8 mouse cellular contexts compared by ENCODE assay signal in the genomic region with DNA sequence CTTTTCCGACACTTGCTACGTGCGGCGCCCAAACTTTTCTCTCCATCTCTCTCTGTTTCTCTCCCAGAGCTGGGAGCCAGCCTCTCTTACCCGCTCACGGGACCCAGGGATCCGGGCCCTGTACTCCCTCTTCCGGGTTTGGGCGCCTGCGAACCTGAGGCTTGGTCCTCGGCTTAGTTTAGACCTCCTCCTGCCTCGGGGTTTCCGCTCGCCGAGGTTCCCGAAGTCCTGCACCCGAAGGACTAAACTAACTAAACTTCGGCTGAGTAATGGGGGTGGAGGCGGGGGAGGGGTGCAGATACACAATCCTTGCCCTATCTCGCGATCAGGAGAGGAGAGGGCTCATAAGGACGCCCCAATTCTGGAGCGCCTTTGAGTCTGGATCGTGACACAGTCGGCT. TPM values are rescaled to one million over a fixed set of nuclear protein-coding genes. Genes with fewer than 3 reads are reported as not detected.
A peak's percentile ranks its signal among the peaks of the same experiment; 100 is the strongest.
DNase-seq lines count a peak whose midpoint lies in the region; ATAC-seq lines count a peak whose summit lies in the region.

A gene (minus strand): TSS at position 223 of the 400 bp plus-strand sequence.

- H3K9me3 ChIP-seq in heart, embryonic 16.5 days (replicated peaks; ENCODE audit: control insufficient read depth, low read length): no peaks in the 10 kb centered on the region
- no peaks in the 10 kb centered on the region for H3K9me3 ChIP-seq in midbrain, embryonic 16.5 days (replicated peaks; ENCODE audit: control insufficient read depth, low read length, poor library complexity, severe bottlenecking)

- peak within 1 kb of the TSS; percentile 96 for H3K4me2 ChIP-seq in heart, embryonic 16.5 days (ENCODE audit: low read depth, low read length)
- H3K4me2 ChIP-seq in midbrain, embryonic 16.5 days (ENCODE audit: low read length): peak within 1 kb of the TSS; percentile 77

- ATAC-seq in heart, embryonic 16.5 days (replicated peaks; ENCODE audit: extremely low read depth, insufficient read depth, low FRiP score): no peak
- 0 out of 2 replicates have a peak, but pooled peaks have one; percentile 3 for ATAC-seq in midbrain, embryonic 16.5 days

- H3K9ac ChIP-seq in heart, embryonic 16.5 days (ENCODE audit: low read length): peak within 1 kb of the TSS; percentile 75
- peak within 1 kb of the TSS; percentile 54 for H3K9ac ChIP-seq in midbrain, embryonic 16.5 days (ENCODE audit: low read depth, low read length)

- H3K27ac ChIP-seq in heart, embryonic 16.5 days (ENCODE audit: low read length): peak within 1 kb of the TSS; percentile 69
- peak within 1 kb of the TSS; percentile 71 for H3K27ac ChIP-seq in midbrain, embryonic 16.5 days (ENCODE audit: low read length)

- WGBS in heart, embryonic 16.5 days: 0% methylated on average over 25 of the region's 25 CpGs
- under 1% methylated on average over 25 of the region's 25 CpGs for WGBS in midbrain, embryonic 16.5 days

- H3K4me3 ChIP-seq in heart, embryonic 16.5 days (ENCODE audit: low read length): peak within 1 kb of the TSS; percentile 68
- H3K4me3 ChIP-seq in midbrain, embryonic 16.5 days (ENCODE audit: low read depth, low read length): peak within 1 kb of the TSS; percentile 50

- no peaks in the 10 kb centered on the region for H3K36me3 ChIP-seq in heart, embryonic 16.5 days (ENCODE audit: control insufficient read depth, insufficient read depth)
- no peaks in the 10 kb centered on the region for H3K36me3 ChIP-seq in midbrain, embryonic 16.5 days (ENCODE audit: control insufficient read depth, insufficient read depth, low read length)

- H3K27me3 ChIP-seq in heart, embryonic 16.5 days (ENCODE audit: control insufficient read depth, insufficient read depth, low read length): peaks cover 64% of the 10 kb centered on the region
- peaks cover 22% of the 10 kb centered on the region for H3K27me3 ChIP-seq in midbrain, embryonic 16.5 days (ENCODE audit: control insufficient read depth, insufficient read depth, low read depth, low read length)

- peaks cover 12% of the 10 kb centered on the region for H3K4me1 ChIP-seq in heart, embryonic 16.5 days (ENCODE audit: control insufficient read depth, insufficient read depth, low read length)
- H3K4me1 ChIP-seq in midbrain, embryonic 16.5 days (ENCODE audit: control insufficient read depth, insufficient read depth, low read length): peaks cover 23% of the 10 kb centered on the region

- DNase-seq in embryo, embryonic 10 days (ENCODE audit: low spot score): peak; percentile 57
- DNase-seq in embryo, embryonic 9.5 days (ENCODE audit: extremely low spot score): no peak
- peak; percentile 78 for DNase-seq in ES-CJ7 (ENCODE audit: low read depth, low spot score)
- no peak for DNase-seq in layer of hippocampus, postnatal 14 days (ENCODE audit: low spot score in 2 of 2)
- DNase-seq in c-Kit-positive CD71-positive TER-119-positive erythroid progenitor cells, embryonic 14.5 days (ENCODE audit: low spot score): no peak
- DNase-seq in urinary bladder, adult 2 months (ENCODE audit: low spot score): no peak

RNA-seq across cellular contexts. Expression of the gene that starts here (rescaled TPM):
- polyA plus RNA-seq in heart, embryonic 16.5 days (2015; fragmentation: Nextera tagmentation; extraction: Ambion mirVana): 2.0 and 2.8 TPM in 2 replicates
- 10 to 100 TPM; 15.8 to 15.9 TPM for total RNA-seq in layer of hippocampus, postnatal 14 days (2021)
- 5.1 and 5.8 TPM in 2 replicates for polyA plus RNA-seq in midbrain, embryonic 16.5 days (2015; fragmentation: Nextera tagmentation; extraction: Ambion mirVana)
- 0.03 TPM in 2 replicates for polyA plus RNA-seq in urinary bladder, adult 2 months (2012; rRNA removed)

Comparison
In these comparisons a context has a peak if more than half of its experiments do, and no peak if none do; other contexts are left out.
1. DNase-seq: peak in embryo, embryonic 10 days (single experiment) and ES-CJ7 (single experiment); none in embryo, embryonic 9.5 days (single experiment), layer of hippocampus, postnatal 14 days (0 of 2), c-Kit-positive CD71-positive TER-119-positive erythroid progenitor cells, embryonic 14.5 days (single experiment) and urinary bladder, adult 2 months (single experiment).